Mouse (Mus musculus) heart, adult 2 months (tissue): ENCODE data around the gene Gm11172.

Experiments used
- CTCF ChIP-seq: fragments of 200-600 bp; IDR thresholded peaks from 2 replicates; pipeline ENCODE4 v1.8.1; 2022; ENCODE audit warnings: antibody characterized with exemption, mild to moderate bottlenecking, moderate library complexity
- POLR2A ChIP-seq: fragments of 200-500 bp; IDR thresholded peaks from 2 replicates; pipeline ENCODE4 v1.6.1; 2011; ENCODE audit warnings: mild to moderate bottlenecking, low read depth, low read length, control low read depth; ENCODE audit not compliant: insufficient read depth

- TF ChIP-seq POLR2A (no peak), CTCF (no peak)
Measured at GRCm38 (mm10) chr16:10837250-10837649, 24.5 kb downstream of the Gm11172 start.
